Mouse (Mus musculus): ENCODE measurements around the gene Ift122.
A peak's percentile ranks its signal among the peaks of the same experiment; 100 is the strongest.
"Not testable (repeated sequence)": the region's sequence is repeated elsewhere in the genome, so short reads cannot be mapped to it uniquely, and the experiment has no call there.

Ift122 gene

DNA sequence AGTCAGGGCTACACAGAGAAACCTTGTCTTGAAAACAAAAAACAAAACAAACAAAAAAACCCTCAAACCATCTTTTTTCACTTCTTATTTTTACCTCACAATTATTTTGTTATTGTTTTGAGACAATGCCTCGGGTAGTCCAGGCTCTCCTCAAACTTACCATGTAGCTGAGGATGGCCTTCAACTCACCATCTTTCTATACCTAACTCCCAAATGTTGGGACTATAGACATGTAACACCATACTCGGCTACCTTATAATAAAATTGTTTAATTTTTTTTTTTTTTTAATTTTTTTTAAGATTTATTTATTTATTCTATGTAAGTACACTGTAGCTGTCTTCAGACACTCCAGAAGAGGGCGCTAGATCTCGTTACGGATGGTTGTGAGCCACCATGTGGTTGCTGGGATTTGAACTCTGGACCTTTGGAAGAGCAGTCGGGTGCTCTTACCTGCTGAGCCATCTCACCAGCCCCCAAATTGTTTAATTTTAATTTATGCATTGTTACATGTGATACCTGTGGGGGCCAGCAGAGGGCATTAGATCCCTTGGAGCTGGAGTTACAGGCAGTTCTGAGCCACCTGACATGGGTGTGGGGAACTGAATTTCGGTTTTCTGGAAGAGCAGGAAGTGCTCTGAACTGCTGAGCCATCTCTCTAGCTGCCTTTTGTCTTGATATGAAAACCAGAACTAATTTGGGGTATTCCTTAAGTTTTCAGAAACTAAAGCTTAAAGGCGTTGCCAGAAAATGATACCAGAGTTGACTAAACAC, 6.4 kb upstream of the Ift122 start:
- peak; percentile 42 for DNase-seq

DNA sequence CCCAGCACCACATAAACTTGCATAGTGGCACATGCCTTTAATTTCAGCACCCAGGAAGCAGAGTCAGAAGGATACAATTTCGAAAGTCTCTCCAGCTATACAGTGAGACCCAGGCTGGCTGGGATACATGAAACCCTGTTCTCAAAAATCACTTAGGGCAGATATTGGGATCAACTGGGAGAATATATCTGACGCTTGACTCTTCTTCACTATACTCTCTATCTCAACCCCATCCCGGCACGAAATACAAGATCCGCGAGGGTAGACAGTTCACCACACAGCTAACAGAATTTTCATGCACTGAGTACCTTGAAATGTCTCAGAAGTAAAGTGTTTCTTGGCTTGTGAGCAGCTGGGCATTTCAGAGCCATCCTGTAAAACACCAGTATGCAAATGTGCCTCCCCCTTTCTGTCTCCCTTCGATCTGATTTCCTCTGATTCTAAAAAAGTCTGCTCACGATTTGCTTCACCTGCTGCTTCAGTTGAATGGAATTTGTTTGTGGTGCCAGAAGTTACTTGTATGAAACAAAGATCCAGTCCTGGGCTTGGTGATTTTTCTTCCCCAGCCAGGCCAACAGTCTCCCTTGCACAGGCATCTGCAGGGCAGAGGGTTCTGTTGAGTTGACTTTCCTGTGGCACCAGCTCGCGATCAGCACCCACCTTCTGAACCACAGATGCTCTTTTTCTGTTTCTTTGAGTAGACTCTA, 4.5 kb upstream of the Ift122 start:
- no peak for DNase-seq

GRCm38 (mm10) chr6:115852446-115853090, 702 bp upstream of the Ift122 start:
- DNase-seq, result no peak

DNA sequence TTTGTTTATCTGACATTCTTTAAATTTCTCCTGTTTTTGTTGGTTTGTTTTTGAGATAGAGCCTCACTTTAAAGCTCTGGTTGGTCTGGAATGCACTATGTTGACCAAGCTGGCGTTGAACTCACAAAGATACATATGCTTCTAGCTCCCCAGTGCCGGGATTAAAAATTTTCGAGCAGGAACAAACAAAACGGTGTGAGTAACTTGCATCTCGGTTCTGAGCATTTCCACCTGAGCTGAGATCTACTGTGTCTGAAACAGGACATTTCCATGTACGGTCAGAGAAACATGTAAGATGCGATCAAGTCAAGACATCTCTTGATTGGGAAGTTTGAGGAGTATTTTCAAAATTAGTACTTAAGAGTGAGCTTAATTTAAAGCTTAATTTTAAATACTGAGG, 715 bp downstream of the Ift122 start:
- no peak for DNase-seq

GRCm38 (mm10) chr6:115854432-115854831, 1.2 kb downstream of the Ift122 start:
- no peak for DNase-seq

DNA sequence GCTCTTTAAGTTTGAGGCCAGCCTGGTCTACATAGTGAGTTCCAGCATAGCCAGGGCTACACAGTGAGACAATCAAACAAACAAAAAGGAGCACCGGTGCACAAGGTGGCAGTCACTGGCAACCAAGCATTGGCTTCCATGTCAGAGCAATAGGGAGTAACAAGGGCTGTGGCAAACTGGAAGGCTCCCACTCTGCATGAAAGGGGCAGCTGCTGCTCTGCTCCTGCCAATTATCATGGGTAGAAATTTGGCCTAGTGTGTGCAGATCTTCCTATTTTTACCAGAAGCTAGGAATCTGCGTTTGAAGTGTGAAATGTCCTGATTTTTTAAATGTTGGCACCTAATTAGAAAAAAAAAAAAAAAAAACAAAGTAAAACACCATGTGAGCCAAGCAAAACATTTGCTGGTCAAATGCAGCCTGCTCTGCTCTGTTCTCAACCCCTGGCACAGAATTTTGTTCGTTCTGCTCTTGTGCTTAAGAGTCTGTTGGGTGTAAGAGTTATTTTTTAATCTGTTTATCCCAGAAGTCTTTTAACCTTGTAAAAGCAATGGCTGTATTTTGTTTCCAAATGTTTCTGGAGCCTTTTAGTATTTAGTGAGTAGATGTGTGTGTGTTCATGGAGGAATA, 2.6 kb downstream of the Ift122 start:
- DNase-seq, result no peak

- DNase-seq, result no peak
Observed at GRCm38 (mm10) chr6:115856361-115856745, 3.1 kb downstream of the Ift122 start.

DNA sequence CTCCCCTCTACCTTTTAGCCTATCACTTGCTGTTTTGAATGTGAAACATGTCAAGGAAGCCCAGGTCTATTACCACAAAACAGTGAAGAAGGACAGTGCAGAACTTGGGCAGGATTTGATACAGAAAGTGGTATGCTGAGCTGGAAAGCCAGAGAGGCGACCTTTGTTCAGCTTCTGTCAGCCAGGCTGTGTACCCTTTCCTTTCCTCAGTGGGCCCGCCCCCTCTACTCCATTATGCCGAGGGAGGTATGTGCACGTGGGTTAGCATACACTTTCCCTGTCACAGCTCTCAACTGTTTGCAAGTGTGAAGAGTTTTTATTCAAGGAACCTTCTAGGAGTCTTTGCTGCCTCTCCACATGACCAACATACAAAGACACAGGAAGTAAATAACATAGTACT, 6.0 kb downstream of the Ift122 start:
- DNase-seq, result no peak

GRCm38 (mm10) chr6:115860027-115860556, 6.8 kb downstream of the Ift122 start:
- DNase-seq, result no peak

DNA sequence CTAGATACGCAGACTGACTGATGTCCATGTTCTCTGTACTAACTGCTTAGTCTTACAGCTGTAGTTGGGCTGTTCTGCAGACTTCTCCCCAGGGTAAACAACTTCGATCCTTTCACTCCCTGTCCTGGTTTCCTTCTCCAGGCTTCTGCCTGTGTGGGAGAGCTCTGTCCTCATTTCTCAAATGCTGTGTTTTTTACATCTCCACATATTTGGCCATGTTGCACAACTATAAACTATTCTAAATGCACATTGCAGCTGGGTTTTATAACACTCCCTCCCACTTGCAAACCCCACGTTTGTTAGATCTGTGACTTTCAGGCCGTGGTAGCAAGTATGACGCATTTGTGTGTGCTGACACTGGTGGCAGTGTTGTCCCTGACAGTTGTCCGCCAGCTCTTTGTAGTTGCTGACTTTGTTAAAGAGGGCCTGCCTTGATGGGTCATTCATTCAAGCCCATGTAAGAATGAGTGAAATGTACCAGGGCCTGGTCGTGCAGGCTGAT, 10.1 kb downstream of the Ift122 start:
- no peak for DNase-seq

DNA sequence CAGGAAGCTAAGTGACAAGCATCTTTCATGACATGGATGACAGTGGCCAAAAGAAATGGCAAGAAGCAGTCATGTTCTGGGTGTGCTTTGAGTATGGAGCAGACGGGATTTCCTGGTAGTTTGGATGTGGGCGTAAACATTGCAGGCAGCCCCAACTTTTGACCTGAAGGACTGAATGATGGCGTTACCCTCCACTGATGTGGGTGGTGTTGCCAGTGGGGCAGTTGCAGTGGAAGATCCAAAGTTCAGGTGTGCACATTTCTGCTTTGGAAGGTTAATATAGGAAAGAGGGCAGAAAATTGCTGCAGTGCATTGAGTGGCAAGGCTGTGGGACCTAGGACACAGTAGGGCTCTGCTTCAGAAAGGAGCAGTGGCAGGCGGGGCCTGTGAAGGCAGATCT, 12.0 kb downstream of the Ift122 start:
- DNase-seq, result no peak

GRCm38 (mm10) chr6:115867157-115867556, 13.9 kb downstream of the Ift122 start:
- not testable (repeated sequence) for DNase-seq

GRCm38 (mm10) chr6:115871318-115871717, 18.0 kb downstream of the Ift122 start:
- not testable (repeated sequence) for DNase-seq

DNA sequence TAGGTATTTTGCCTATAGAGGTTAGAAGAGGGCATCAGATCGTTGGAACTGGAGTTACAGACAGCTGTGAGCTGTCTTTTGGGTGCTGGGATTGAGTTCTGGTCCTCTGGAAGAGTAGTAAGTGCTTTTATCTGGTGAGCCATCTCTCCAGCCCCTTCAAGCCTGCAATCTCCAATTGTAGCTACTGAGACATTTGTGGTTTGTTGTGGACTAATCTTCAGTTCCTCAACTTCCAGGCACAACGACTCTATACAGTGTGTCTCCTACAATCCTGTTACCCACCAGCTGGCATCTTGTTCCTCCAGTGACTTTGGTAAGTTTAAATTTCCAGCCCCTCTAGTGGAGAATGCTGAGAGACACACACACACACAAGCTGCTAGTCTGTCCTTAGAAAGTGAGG, 24.0 kb downstream of the Ift122 start:
- DNase-seq, result no peak

- no peak for DNase-seq
Observed at GRCm38 (mm10) chr6:115878694-115879093, 25.4 kb downstream of the Ift122 start.

GRCm38 (mm10) chr6:115879736-115880135, 26.5 kb downstream of the Ift122 start:
- DNase-seq, result no peak

- no peak for DNase-seq
Observed at GRCm38 (mm10) chr6:115880751-115881150, 27.5 kb downstream of the Ift122 start.

GRCm38 (mm10) chr6:115884018-115884417, 30.7 kb downstream of the Ift122 start:
- no peak for DNase-seq

GRCm38 (mm10) chr6:115886894-115887293, 33.6 kb downstream of the Ift122 start:
- no peak for DNase-seq

DNA sequence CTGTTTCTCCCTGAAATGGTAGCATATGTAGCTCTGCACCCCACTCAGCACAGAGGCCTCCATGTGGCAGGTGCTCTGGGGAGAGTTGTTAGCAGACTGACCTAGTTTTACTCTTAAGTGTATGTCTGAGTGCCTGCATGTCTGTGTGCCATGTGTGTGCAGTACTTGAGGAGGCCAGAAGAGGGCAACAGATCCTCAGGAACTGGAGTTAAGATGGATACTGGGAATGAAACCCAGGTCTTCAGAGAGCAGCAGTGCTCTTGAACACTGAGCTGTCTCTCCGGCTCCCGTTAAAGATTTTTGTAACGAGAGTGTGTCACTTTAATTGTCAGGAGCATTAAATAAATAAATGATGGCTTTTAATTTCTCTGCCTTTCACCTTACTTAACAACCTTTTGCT, 35.0 kb downstream of the Ift122 start:
- DNase-seq, result no peak

GRCm38 (mm10) chr6:115890601-115891000, 37.3 kb downstream of the Ift122 start:
- DNase-seq, result no peak

- peak; percentile 36 for DNase-seq
Observed at GRCm38 (mm10) chr6:115891061-115891460, 37.8 kb downstream of the Ift122 start.

- DNase-seq, result peak; percentile 43
Observed at GRCm38 (mm10) chr6:115891497-115892061, 38.3 kb downstream of the Ift122 start.

All from cerebellum, adult 11-12 months (tissue).